Mouse (Mus musculus) heart, postnatal 0 days (tissue): ENCODE results near the gene Kcnk6.

Experiments used
- CTCF ChIP-seq: IDR thresholded peaks from 2 replicates; pipeline ENCODE4 v1.5.1; 2016; ENCODE audit warnings: antibody characterized with exemption, control low read depth, low read depth
- EP300 ChIP-seq: IDR thresholded peaks from 2 replicates; pipeline ENCODE4 v1.6.1; 2016; ENCODE audit warnings: antibody characterized with exemption, low read depth

DNA sequence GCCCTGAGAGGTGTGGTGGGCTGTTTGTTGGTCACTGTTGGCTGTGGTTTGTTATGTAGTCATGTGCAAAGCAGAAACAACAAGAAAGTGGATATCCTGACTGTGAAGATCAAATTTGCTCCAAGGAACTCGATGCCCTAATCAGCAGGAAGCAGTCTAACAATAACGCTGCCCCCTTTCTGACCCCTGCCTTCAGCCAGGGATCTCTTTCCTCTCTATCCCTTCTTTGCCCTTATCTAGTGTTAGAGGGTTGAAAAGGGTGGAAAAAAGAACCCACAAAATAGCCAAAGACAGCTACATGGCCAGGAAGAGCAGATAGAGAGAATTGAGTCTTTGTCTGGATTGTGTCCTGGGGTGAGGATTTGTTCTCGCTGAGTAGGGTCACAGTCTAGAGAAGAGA, 1.8 kb downstream of the Kcnk6 start:
- TF ChIP-seq CTCF (no peak), EP300 (no peak)
